Mouse (Mus musculus): ENCODE measurements around the gene Gnaz. TPM values are rescaled to one million over a fixed set of nuclear protein-coding genes. Genes with fewer than 3 reads are reported as not detected.
"Not testable (repeated sequence)": the region's sequence is repeated elsewhere in the genome, so short reads cannot be mapped to it uniquely, and the experiment has no call there.

Gnaz gene
- total RNA-seq, 1 experiment from 2014 or later: 0.69 TPM

DNA sequence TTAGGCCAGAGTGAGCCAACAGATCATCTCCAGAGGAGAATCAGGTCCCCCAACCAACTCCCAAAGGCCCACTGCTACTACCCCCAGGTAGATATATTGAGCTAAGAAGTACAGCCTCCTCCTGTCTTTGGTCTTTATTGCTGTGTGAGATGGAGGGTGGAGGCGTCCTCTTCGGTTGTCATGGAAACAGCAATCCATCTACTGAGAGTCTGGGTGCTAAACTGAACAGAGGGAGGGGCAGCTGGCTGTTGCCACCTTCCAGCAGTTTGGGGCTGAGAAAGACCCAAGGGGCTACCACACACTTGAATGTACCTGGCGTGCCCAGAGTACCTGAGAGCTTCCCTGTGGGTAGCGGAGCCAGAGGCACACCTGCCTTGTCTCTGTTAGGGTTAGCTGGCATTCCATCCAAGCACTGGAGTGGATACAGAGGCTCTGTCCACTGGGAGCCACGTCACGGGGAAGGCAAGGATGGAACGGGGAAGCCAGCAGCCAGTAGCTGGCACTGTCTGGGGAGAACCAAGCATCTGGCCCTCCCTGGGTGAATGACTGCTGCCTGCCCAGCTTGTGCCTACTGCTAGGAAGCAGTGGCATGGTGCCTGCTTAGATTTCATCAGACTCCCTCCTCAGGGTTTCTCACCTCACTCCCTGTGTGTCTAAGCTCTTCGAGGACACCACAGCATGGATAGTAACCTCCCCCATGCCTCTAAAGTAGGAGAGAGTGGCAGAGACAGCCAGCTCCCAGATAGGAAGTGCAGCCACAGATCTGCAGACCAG is 40.1 kb downstream of the Gnaz start:
- no peak for ATAC-seq (replicated peaks in 1 of 2; ENCODE audit: insufficient read depth in 1 of 2, low FRiP score in 2 of 2, low TSS enrichment in 1 of 2, low read depth in 1 of 2, poor library complexity in 2 of 2, severe bottlenecking in 2 of 2)

DNA sequence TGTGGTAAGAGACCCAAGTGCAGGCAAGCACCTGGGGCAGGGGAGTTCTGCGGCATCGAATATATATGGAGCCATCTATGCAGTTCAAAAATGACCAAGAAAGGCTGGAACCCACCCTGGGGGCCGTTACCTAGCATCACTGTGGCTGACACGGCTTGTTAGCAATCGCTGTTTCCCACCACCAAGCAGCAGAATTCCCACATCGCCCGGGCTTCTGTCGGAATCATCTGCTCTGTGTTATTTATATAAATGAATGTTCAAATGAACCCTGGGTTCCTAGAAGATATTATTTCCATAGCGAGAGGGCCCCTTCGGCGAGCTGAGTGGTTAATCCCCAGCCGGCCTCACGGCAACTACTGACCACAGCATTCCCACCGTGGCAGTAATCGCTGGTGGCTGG is 43.7 kb downstream of the Gnaz start:
- ATAC-seq (replicated peaks in 1 of 2; ENCODE audit: insufficient read depth in 1 of 2, low FRiP score in 2 of 2, low TSS enrichment in 1 of 2, low read depth in 1 of 2, poor library complexity in 2 of 2, severe bottlenecking in 2 of 2): no peak

DNA sequence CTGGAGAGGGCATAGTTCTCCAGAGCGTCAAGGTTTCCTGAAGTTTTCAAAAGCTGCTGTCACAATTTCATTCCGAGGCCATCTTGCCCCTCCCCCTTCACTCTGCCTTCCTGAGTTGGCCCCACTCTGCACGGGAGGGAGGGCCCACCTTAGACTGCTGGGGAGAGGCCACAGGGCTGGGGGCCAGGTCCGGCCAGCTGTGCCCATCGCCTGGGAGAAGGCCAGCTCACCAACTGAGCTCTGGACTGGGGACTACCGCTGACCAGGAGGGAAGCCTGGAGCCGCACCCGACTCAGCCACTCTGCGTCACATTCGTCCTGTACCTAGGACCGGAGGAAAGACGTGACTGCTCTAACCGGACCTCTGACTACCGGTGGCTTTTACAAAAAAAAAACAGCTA is 48.5 kb downstream of the Gnaz start:
- ATAC-seq (replicated peaks in 1 of 2; ENCODE audit: insufficient read depth in 1 of 2, low FRiP score in 2 of 2, low TSS enrichment in 1 of 2, low read depth in 1 of 2, poor library complexity in 2 of 2, severe bottlenecking in 2 of 2): no peak

DNA sequence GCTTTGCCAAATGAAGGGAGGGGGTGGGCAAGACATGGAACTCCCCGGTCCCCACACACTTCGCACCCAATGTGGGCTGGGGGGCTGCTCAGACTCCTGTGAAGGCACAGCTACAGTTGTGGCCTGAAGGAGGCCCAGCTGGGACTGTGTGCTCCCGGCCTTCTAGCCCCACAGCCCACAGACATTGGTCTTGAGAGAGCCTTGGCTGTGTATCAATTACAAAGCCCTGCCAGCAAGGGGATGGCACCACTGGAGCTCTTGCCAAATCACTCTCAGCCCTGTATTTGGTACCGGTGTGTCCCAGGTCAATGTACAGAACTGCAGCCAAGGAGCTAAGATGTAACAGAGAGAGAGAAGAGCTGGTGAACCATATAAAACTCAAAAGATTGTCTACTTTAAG is 49.5 kb downstream of the Gnaz start:
- no peak for ATAC-seq (replicated peaks in 1 of 2; ENCODE audit: insufficient read depth in 1 of 2, low FRiP score in 2 of 2, low TSS enrichment in 1 of 2, low read depth in 1 of 2, poor library complexity in 2 of 2, severe bottlenecking in 2 of 2)

DNA sequence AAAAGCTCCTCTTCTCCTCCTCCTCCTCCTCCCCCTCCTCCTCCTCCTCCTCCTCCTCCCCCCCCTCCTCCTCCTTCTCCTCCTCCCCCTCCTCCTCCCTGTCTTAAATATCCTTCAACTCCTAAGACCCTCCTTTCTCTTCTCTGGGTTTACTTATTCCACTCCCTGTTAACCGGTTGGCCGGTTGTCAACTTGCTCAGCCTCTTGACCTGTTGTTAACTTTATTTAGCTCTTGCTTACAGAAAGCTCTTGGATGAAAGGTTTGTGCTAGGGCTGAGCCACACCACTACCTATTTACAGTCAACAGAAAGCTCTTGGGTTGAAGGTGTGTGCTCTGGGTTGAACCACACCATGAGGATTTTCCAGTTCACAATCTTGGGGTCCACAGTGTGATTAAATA is 53.3 kb downstream of the Gnaz start:
- no peak for ATAC-seq (replicated peaks in 1 of 2; ENCODE audit: insufficient read depth in 1 of 2, low FRiP score in 2 of 2, low TSS enrichment in 1 of 2, low read depth in 1 of 2, poor library complexity in 2 of 2, severe bottlenecking in 2 of 2)

DNA sequence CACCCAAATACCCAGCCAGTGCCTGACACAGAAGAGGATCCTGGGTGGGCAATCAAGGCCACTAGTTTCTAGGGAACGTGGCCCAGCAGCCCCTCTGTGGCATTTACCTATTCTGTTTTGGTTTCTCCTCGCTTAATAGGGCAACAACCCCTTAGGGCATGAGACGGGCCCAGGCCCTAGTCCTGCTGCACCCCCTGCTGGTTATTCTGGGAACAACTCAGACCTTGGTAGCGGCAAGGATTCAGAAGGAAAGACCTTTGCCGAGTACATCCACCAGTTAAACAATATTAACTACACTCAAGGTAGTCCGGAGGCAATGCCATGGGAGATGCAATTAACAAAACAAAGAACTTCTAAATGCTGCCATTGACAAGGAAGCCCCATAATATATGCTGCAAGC is 54.2 kb downstream of the Gnaz start:
- ATAC-seq (replicated peaks in 1 of 2; ENCODE audit: insufficient read depth in 1 of 2, low FRiP score in 2 of 2, low TSS enrichment in 1 of 2, low read depth in 1 of 2, poor library complexity in 2 of 2, severe bottlenecking in 2 of 2): peak; percentile 76 to 86

DNA sequence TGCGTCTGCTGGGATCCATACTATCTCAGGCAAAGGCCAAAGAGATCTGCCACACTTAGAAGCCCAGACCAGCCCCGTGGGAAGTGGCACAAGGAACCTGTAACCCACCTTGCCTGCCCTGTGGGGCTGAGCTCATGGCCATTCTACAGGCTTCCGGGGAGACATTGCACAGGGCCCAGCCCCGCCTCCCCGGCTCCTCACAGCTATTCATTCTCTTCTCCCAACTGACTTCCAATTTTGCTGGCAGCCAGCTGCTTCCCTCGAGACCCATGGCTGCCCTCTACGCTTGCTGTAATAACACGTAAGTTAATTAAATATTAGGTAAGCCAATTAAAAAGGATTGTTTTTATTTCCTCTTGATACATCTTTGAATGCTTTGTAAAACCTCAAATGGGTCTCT is 59.5 kb downstream of the Gnaz start:
- ATAC-seq (replicated peaks in 1 of 2; ENCODE audit: insufficient read depth in 1 of 2, low FRiP score in 2 of 2, low TSS enrichment in 1 of 2, low read depth in 1 of 2, poor library complexity in 2 of 2, severe bottlenecking in 2 of 2): no peak

DNA sequence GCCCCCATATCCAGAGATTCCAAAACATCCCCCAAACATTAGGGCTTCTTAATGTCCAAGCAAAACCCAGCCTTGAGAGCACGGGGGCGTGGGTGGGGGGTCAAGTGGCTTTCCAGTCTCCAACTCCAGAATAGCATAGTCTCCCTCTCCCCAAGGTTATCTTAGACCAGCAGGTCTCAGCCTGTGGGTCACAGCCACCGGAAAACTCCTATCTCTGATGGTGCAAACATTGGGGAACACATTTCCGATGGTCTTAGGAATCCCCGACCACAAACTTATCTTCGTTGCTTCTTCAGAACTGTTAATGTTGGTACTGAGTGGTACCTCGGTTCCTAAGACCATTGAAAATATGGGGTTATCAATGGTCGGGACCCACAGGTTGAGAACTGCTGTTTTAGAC is 61.8 kb downstream of the Gnaz start:
- ATAC-seq (replicated peaks in 1 of 2; ENCODE audit: insufficient read depth in 1 of 2, low FRiP score in 2 of 2, low TSS enrichment in 1 of 2, low read depth in 1 of 2, poor library complexity in 2 of 2, severe bottlenecking in 2 of 2): no peak

DNA sequence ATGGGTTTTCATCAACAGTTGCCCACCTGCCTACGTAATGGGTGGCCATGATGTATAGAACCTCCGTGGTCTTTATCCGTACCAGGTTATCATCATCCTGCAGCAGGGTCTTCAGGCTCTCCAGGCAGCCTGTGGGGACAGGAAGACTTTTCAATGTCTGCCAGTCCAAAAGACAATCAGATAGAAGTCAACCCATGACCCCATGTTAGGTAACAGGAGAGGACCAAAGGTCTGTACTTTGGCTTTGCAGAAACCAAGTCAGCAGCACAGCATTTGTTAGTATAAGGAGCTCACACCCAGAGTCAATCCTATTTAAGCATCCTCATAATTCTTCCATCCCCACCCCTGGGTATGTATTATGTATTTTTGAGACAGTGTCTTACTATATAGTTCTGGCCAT is 62.7 kb downstream of the Gnaz start:
- no peak for ATAC-seq (replicated peaks in 1 of 2; ENCODE audit: insufficient read depth in 1 of 2, low FRiP score in 2 of 2, low TSS enrichment in 1 of 2, low read depth in 1 of 2, poor library complexity in 2 of 2, severe bottlenecking in 2 of 2)

DNA sequence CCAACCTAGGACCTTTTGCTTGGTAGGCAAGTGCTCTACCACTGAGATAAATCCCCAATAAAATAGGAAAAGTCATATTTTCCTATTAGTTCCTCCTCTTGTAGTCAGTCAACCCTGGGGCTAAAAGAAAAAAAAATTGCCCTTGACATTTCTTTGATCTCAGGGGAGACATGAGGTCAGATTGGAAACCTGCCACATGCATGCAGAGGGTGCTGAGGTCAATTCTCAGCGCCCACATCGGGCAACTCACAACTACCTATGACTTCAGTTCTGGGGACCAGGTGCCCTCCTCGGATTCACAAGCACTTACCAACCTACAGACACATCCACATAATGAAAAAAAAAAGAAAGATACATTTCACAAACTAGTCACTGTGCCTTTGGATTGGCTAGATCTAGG is 63.3 kb downstream of the Gnaz start:
- no peak for ATAC-seq (replicated peaks in 1 of 2; ENCODE audit: insufficient read depth in 1 of 2, low FRiP score in 2 of 2, low TSS enrichment in 1 of 2, low read depth in 1 of 2, poor library complexity in 2 of 2, severe bottlenecking in 2 of 2)

DNA sequence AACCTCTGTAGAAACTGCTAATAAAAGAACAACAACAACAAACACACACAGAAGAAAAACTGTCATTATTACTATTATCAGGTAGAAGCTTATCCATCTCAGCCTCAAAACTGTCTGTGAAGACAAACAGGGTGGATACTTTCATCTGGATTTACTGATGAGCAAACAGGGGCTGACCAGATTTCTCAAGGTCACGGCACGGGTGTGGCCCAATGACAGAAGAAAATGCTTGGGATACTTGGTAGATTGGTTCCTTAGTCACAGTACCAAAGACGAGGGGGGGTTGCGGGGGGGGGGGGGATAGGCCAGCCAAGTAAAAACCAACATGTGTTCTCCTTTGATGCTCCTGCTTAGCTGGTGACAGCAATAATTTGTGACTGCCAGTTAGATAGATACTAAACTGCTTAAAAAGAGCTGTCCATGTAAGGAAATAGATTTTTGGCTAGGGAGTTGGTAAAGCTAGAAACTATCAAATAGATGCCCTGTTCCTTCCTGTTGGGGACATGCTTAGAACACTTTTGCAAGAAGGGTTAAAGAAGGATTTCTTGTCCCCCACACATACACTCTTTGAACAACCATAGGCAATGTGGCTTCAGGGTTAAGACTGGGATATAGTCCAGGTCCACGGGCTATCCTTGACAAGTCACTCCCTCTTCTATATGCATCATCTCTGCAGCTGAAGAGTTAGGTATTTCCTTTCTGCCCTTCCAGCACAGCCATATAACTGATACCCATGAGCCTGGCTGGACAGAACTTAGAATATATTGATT is 64.6 kb downstream of the Gnaz start:
- ATAC-seq (replicated peaks in 1 of 2; ENCODE audit: insufficient read depth in 1 of 2, low FRiP score in 2 of 2, low TSS enrichment in 1 of 2, low read depth in 1 of 2, poor library complexity in 2 of 2, severe bottlenecking in 2 of 2): no peak

DNA sequence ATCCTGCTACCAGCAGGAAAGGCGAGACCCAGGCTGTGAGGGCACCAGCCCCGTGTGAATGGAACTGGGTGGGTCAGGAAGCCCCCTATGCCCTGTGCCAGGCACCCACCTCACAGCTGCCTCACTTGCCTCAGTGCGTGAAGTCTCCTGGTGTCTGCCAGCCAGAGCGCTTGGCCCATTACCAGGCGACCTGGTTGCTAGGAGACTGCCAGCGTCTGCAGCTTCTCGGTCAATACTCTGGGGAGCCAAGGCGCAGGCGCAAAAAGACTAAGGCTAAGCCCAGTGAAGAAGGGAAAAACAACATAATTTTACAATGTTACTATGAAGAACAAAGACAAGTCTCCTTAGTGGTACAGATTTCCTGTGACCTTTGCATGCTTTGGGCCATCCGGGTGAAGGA is 65.4 kb downstream of the Gnaz start, which contains the start of gene Rsph14:
Rsph14 (minus strand) TSS at position 192 of the 400 bp plus-strand sequence.
- ATAC-seq (replicated peaks in 1 of 2; ENCODE audit: insufficient read depth in 1 of 2, low FRiP score in 2 of 2, low TSS enrichment in 1 of 2, low read depth in 1 of 2, poor library complexity in 2 of 2, severe bottlenecking in 2 of 2): no peak

DNA sequence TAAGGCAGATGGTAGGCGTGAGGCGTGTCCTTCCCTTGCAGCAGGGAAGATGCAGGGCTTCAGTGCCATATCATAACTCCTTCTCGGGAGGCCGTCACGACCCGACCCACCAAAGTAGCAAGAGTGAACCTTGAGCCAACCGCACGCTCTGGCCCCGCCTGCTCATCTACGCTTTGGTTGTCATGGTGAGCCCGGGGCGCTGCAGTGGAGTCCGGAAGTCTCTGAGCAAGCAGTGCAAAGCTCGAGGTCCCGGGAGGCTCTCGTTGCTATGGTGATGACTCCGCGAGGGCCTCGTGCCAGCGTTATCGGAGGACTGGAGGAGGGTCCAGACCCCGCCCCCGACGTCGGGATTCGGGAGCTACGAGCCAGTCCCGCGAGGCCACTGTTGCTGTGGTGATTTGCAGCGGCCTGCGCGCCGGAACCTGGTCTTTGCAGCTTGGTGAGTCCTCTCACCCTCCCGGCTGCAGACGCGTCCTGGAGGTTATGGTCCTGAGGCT is 70.0 kb downstream of the Gnaz start, which contains the start of gene Rab36:
Rab36 (plus strand) TSS at position 176 of the 497 bp plus-strand sequence.
- peak; percentile 96 for ATAC-seq (replicated peaks in 1 of 2; ENCODE audit: insufficient read depth in 1 of 2, low FRiP score in 2 of 2, low TSS enrichment in 1 of 2, low read depth in 1 of 2, poor library complexity in 2 of 2, severe bottlenecking in 2 of 2)

DNA sequence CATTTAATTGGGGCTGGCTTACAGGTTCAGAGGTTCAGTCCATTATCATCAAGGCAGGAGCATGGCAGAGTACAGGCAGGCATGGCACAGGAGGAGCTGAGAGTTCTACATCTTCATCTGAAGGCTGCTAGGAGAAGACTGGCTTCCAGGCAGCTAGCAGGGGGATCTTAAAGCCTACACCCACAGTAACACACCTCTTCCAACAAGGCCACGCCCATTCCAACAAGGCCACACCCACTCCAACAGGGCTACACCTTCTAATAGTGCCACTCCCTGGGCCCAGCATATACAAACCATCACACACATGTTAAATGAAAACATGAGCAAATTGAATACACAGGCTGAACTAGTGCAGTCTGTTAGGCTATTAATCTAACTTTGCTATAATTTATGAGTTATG is 75.1 kb downstream of the Gnaz start:
- ATAC-seq (replicated peaks in 1 of 2; ENCODE audit: insufficient read depth in 1 of 2, low FRiP score in 2 of 2, low TSS enrichment in 1 of 2, low read depth in 1 of 2, poor library complexity in 2 of 2, severe bottlenecking in 2 of 2): not testable (repeated sequence)

DNA sequence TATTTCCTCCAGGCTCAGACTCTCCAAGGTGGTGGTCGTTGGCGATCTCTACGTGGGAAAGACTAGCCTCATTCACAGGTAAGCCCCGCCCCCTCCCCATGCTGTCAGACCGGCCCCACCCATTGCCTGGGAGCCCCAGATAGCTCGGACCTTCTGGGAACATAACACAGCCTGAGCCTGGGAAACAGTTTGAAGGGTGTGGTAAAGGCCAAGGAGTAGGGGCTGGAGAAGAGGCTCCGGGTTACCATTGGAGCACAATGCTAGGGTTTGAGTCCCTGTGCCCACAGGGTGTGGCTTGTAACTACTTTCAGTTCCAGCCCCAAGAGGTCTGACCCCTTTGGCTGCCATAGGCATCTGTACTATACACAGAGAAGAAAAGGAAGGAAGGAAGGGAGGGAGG is 77.5 kb downstream of the Gnaz start:
- no peak for ATAC-seq (replicated peaks in 1 of 2; ENCODE audit: insufficient read depth in 1 of 2, low FRiP score in 2 of 2, low TSS enrichment in 1 of 2, low read depth in 1 of 2, poor library complexity in 2 of 2, severe bottlenecking in 2 of 2)

DNA sequence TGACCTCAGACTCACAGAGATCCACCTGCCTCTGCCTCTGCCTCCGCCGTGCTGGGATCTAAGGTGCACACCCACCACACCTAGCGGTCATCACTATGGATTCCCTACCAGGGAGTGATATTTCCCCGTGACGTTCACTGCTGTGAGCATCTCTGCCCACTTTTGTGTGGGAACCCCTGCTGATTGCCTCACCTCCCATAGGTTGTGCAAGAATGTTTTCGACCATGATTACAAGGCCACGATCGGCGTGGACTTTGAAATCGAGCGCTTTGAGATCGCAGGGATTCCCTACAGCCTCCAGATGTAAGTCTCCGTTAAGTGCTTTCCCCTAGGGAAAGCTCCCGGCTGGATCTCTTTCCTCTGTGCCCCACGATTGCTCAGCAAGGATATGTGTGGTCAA is 78.9 kb downstream of the Gnaz start:
- ATAC-seq (replicated peaks in 1 of 2; ENCODE audit: insufficient read depth in 1 of 2, low FRiP score in 2 of 2, low TSS enrichment in 1 of 2, low read depth in 1 of 2, poor library complexity in 2 of 2, severe bottlenecking in 2 of 2): no peak

DNA sequence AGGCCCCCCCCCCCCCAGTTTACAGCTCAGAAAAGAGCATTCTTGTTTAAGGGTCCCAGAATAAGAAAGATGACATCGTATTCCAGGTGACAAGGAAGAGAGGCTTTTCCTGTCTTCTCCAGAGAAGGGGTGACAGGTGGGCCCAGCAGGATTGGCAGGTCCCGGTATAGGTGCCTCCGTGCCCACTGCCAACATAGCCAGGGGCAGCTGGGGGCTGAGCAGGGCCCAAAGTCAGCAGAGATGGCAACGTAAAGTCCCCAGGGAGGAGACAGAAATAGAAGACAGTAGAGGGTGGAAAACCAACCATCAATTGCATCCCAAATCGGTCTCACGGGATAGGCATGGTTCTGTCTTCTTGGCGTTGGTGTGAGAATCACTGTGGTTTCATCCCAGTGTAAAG is 81.7 kb downstream of the Gnaz start:
- no peak for ATAC-seq (replicated peaks in 1 of 2; ENCODE audit: insufficient read depth in 1 of 2, low FRiP score in 2 of 2, low TSS enrichment in 1 of 2, low read depth in 1 of 2, poor library complexity in 2 of 2, severe bottlenecking in 2 of 2)

DNA sequence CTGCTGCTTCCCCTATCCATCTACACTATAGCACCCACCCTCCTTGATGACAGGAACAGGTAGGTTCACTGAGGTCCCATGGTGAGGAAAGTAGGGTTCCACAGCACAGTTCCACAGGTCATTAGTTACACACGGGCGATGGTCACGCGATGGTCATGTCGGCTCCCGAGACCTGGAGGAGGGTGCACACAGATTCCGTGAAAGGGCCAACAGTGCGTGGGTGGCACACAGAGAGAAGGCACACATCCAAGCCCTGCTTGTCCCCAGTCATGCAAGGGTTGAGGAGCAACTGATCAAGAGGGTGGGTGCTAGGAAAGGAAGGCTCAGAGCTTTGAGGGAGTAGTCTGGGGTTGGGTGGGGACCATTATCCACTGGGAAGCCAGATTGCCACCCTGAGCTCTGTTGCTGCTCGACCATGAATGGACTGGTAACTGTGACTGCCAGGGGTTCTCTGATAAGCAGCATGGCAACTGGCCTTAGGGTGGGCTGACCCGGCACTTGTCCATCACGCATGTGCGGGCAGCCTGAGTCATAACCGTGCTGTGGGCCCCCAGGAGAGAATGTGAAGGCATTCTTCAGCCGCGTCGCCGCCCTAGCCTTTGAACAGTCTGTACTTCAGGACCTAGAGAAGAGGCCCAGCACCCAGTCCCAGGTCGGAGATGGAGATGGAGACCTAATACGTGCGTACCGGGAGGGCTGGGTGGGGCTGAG is 84.5 kb downstream of the Gnaz start:
- ATAC-seq (replicated peaks in 1 of 2; ENCODE audit: insufficient read depth in 1 of 2, low FRiP score in 2 of 2, low TSS enrichment in 1 of 2, low read depth in 1 of 2, poor library complexity in 2 of 2, severe bottlenecking in 2 of 2): no peak

Measured in hematopoietic stem cell, adult 5-6 weeks (primary cell).